Mouse (Mus musculus) stomach, postnatal 0 days (tissue): ENCODE data around the gene Myo15b.
A peak's percentile ranks its signal among the peaks of the same experiment; 100 is the strongest.

ENCODE experiments used
- CTCF ChIP-seq: IDR thresholded peaks from 2 replicates; pipeline ENCODE4 v1.5.1; 2016; ENCODE audit warnings: antibody characterized with exemption, low read depth, mild to moderate bottlenecking, moderate library complexity
- EP300 ChIP-seq: optimal IDR thresholded peaks from 2 replicates; pipeline ENCODE3; 2016; ENCODE audit warnings: antibody characterized with exemption

DNA sequence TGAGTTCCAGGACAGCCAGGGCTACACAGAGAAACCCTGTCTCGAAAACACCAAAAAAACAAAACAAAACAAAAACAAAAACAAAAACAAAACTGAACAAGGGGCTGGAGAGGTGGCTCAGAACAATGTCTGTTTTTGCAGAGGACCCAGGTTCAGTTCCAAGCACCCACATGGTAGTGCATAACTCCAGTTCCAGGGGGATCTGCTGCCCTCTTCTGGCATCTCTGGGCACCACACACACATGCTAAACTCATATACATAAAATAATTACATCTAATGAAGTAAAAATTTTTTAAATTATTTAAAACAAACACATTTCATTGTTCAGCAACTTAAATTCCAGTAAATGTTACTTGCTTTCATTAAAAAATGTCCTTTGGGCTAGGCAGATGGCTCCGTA, 12.4 kb upstream of the Myo15b start:
- TF ChIP-seq CTCF (peak; percentile 44), EP300 (no peak)
